Mouse (Mus musculus) skeletal muscle tissue, adult 2 months (tissue): ENCODE measurements at regions not wholly inside any gene's neighbourhood (a gene's known extent, or its start where the extent isn't known, plus 50 kb on each side); places are given as distances from the start of the nearest gene placed in this dataset.

Source experiments
- DNase-seq: peaks from one replicate; pipeline ENCODE4 v3.0.0-alpha.2; 2012; ENCODE audit warnings: low read depth, low spot score

- DNase-seq: no peak
Measured at GRCm38 (mm10) chr13:110784162-110784785, 389.4 kb downstream of the Plk2 start.

- DNase-seq: no peak
Measured at GRCm38 (mm10) chr13:110784822-110785221, 390.0 kb downstream of the Plk2 start.

GRCm38 (mm10) chr13:110798313-110798712, 403.5 kb downstream of the Plk2 start:
- no peak for DNase-seq

- no peak for DNase-seq
Measured at GRCm38 (mm10) chr13:110802841-110803240, 408.0 kb downstream of the Plk2 start.

GRCm38 (mm10) chr13:110812401-110812800, 417.6 kb downstream of the Plk2 start:
- DNase-seq: no peak

- DNase-seq: no peak
Measured at GRCm38 (mm10) chr13:110814066-110814465, 419.2 kb downstream of the Plk2 start.

GRCm38 (mm10) chr13:110819301-110819862, 424.5 kb downstream of the Plk2 start:
- DNase-seq: no peak

- no peak for DNase-seq
Measured at GRCm38 (mm10) chr13:110824878-110825277, 429.9 kb upstream of the Actbl2 start.

- DNase-seq: no peak
Measured at GRCm38 (mm10) chr13:110832442-110832841, 422.4 kb upstream of the Actbl2 start.

GRCm38 (mm10) chr13:110836936-110837335, 417.9 kb upstream of the Actbl2 start:
- DNase-seq: no peak

GRCm38 (mm10) chr13:110841949-110842348, 412.9 kb upstream of the Actbl2 start:
- DNase-seq: no peak

- DNase-seq: peak; percentile 74
Measured at GRCm38 (mm10) chr13:110845695-110846094, 409.1 kb upstream of the Actbl2 start.

- DNase-seq: peak; percentile 59
Measured at GRCm38 (mm10) chr13:110852996-110853727, 401.7 kb upstream of the Actbl2 start.

GRCm38 (mm10) chr13:110854213-110854612, 400.6 kb upstream of the Actbl2 start:
- no peak for DNase-seq

- no peak for DNase-seq
Measured at GRCm38 (mm10) chr13:110865902-110866512, 388.8 kb upstream of the Actbl2 start.

GRCm38 (mm10) chr13:110866713-110867112, 388.1 kb upstream of the Actbl2 start:
- no peak for DNase-seq

GRCm38 (mm10) chr13:110871125-110871775, 383.6 kb upstream of the Actbl2 start:
- no peak for DNase-seq

GRCm38 (mm10) chr13:110871776-110872135, 383.1 kb upstream of the Actbl2 start:
- no peak for DNase-seq

GRCm38 (mm10) chr13:110881573-110881972, 373.2 kb upstream of the Actbl2 start:
- peak; percentile 33 for DNase-seq

- DNase-seq: peak; percentile 20
Measured at GRCm38 (mm10) chr13:110882173-110882572, 372.6 kb upstream of the Actbl2 start.

- peak; percentile 76 for DNase-seq
Measured at GRCm38 (mm10) chr13:110882661-110883172, 372.1 kb upstream of the Actbl2 start.

GRCm38 (mm10) chr13:110893909-110894308, 360.9 kb upstream of the Actbl2 start:
- DNase-seq: peak; percentile 38
